Mouse (Mus musculus): Measurements from ENCODE around the gene Gm8660.
"Not testable (repeated sequence)": the region's sequence is repeated elsewhere in the genome, so short reads cannot be mapped to it uniquely, and the experiment has no call there.

Gene Gm8660

DNA sequence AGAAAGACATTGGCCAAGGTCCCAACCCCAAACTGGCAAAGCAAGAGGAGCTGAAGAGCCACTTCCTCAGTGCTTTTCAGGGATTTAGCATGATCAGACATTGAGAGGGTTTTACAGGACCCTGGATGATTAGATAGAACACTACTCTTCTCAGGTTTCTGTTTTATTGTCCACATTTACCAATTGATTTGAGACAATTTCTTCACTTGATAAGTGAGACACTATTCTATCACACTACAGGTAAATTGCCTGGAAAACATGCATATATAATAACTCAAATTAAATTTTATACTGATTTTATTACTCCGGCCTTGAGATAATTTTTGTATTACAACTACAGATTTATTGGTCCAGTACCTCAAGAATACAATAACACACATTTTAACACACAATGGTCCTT is at the start of gene Gm8660:
Gene Gm8660, minus strand, starts transcription at position 101 of the 400 bp plus-strand sequence.
- DNase-seq (ENCODE audit: low read depth), result not testable (repeated sequence)

DNA sequence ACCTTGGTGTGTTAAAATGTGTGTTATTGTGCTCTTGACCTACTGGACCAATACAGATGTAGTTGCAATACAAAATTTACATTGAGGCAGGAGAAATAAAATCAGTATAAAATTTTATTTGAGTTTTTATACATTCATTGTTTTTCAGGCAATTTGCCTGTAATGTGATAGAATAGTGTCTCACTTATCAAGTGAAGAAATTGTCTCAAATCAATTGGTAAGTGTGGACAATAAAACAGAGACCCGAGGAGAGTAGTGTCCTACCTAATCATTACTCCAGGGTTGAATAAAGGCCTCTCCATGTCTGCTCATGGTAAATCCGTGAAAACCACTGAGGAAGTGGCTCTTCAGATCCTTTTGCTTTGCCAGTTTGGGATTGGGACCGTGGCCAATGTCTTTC is 42.4 kb upstream of the Gm8660 start, which contains the start of gene Vmn1r148:
Gene Vmn1r148, plus strand, starts transcription at position 301 of the 400 bp plus-strand sequence.
- DNase-seq (ENCODE audit: low read depth), result not testable (repeated sequence)

DNA sequence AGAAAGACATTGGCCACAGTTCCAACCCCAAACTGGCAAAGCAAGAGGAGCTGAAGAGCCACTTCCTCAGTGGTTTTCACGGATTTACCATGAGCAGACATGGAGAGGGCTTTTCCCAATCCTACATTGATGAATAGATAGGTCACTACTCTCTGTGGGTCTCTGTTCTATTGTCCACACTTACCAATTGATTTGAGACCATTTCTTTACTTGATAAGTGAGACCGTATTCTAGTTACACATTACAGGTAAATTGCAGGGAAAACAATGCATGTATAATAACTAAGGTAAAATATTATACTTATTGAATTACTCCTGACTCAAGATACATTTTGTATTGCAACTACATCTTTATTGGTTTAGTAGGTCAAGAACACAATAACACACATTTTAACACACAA is 41.2 kb downstream of the Gm8660 start, which contains the start of gene Gm4187:
Gene Gm4187, minus strand, starts transcription at position 101 of the 400 bp plus-strand sequence.
- DNase-seq (ENCODE audit: low read depth), result not testable (repeated sequence)

All from NIH3T3 (cell line).